In genomic region chr9:50782155-50782554, GRCm38 (mm10) we compare ENCODE assay signal across 9 mouse cellular contexts. TPM values are rescaled to one million over a fixed set of nuclear protein-coding genes. Genes with fewer than 3 reads are reported as not detected.
DNase-seq lines count a peak whose midpoint lies in the region; ATAC-seq lines count a peak whose summit lies in the region.
"Had no signal": no experiment of that assay in that cellular context is flagged by ENCODE, and none has a peak within 500 bp of the region (broad histone marks: within the 10 kb centered on the region; RNA-seq: fewer than 3 reads in every experiment).

No protein-coding gene starts in this region.

- peak; percentile 42 for DNase-seq in hindbrain, embryonic 10.5 days (ENCODE audit: low spot score)
- peak; percentile 72 for DNase-seq in 416B (ENCODE audit: low read depth)
- DNase-seq in ES-CJ7 (ENCODE audit: low read depth, low spot score), result peak; percentile 58
- peak; percentile 52 for DNase-seq in embryonic facial prominence, embryonic 11.5 days (ENCODE audit: low spot score)
- peak; percentile 70 for DNase-seq in naive thymus-derived CD4-positive, alpha-beta T cell, adult 2 months (ENCODE audit: low read depth)
- DNase-seq in ovary, postnatal 14 days (ENCODE audit: low spot score), result no peak
- DNase-seq in left cerebral cortex, postnatal 36 days (ENCODE audit: low spot score in 2 of 2), result no peak

- intact Hi-C loops in left cerebral cortex, postnatal 36 days (cut with DNase I), result no loop called here

- peaks cover 96% of the 10 kb centered on the region for H3K36me3 ChIP-seq in hindbrain, embryonic 10.5 days
- peaks cover 56% of the 10 kb centered on the region for H3K36me3 ChIP-seq in hindbrain, embryonic 16.5 days (ENCODE audit: control insufficient read depth, insufficient read depth, low read length)
- H3K36me3 ChIP-seq in embryonic facial prominence, embryonic 11.5 days (replicated peaks; ENCODE audit: control insufficient read depth, insufficient read depth, low read depth, low read length), result peaks cover 10% of the 10 kb centered on the region

- no peaks in the 10 kb centered on the region for H3K9me3 ChIP-seq in hindbrain, embryonic 10.5 days
- no peaks in the 10 kb centered on the region for H3K9me3 ChIP-seq in hindbrain, embryonic 16.5 days (ENCODE audit: control insufficient read depth, low read length)
- H3K9me3 ChIP-seq in embryonic facial prominence, embryonic 11.5 days (replicated peaks; ENCODE audit: control insufficient read depth, low read length), result no peaks in the 10 kb centered on the region
- H3K9me3 ChIP-seq: limb, embryonic 13.5 days had no signal

- no peak for ATAC-seq in hindbrain, embryonic 16.5 days
- no peak for ATAC-seq in embryonic facial prominence, embryonic 11.5 days (replicated peaks; ENCODE audit: insufficient number of reproducible peaks, low FRiP score, low TSS enrichment, low read depth)

- no peak overlapping the region for H3K9ac ChIP-seq in hindbrain, embryonic 16.5 days (ENCODE audit: low read depth, low read length)
- H3K9ac ChIP-seq in embryonic facial prominence, embryonic 11.5 days (replicated peaks; ENCODE audit: low read length), result no peak overlapping the region
- H3K9ac ChIP-seq: limb, embryonic 13.5 days had no signal

- no peak overlapping the region for H3K4me2 ChIP-seq in hindbrain, embryonic 16.5 days (ENCODE audit: low read length)
- no peak overlapping the region for H3K4me2 ChIP-seq in embryonic facial prominence, embryonic 11.5 days (ENCODE audit: low read depth, low read length)
- H3K4me2 ChIP-seq: limb, embryonic 13.5 days had no signal

- no peak overlapping the region for H3K4me3 ChIP-seq in hindbrain, embryonic 10.5 days
- H3K4me3 ChIP-seq in hindbrain, embryonic 16.5 days (ENCODE audit: low read length), result no peak overlapping the region
- H3K4me3 ChIP-seq in embryonic facial prominence, embryonic 11.5 days (ENCODE audit: low read depth, low read length), result no peak overlapping the region
- H3K4me3 ChIP-seq: limb, embryonic 13.5 days had no signal

- H3K27me3 ChIP-seq in hindbrain, embryonic 10.5 days (ENCODE audit: insufficient read depth, poor library complexity, severe bottlenecking), result no peaks in the 10 kb centered on the region
- no peaks in the 10 kb centered on the region for H3K27me3 ChIP-seq in hindbrain, embryonic 16.5 days (replicated peaks; ENCODE audit: control insufficient read depth, insufficient read depth, low read length)
- H3K27me3 ChIP-seq in embryonic facial prominence, embryonic 11.5 days (ENCODE audit: control insufficient read depth, insufficient read depth, low read length), result no peaks in the 10 kb centered on the region
- H3K27me3 ChIP-seq: limb, embryonic 13.5 days had no signal

- no peak overlapping the region for H3K27ac ChIP-seq in hindbrain, embryonic 10.5 days
- no peak overlapping the region for H3K27ac ChIP-seq in hindbrain, embryonic 16.5 days (ENCODE audit: low read depth, low read length)
- H3K27ac ChIP-seq in embryonic facial prominence, embryonic 11.5 days (replicated peaks; ENCODE audit: low read depth, low read length), result no peak overlapping the region
- H3K27ac ChIP-seq: limb, embryonic 13.5 days had no signal

- 69% methylated on average over 2 of the region's 2 CpGs for WGBS in hindbrain, embryonic 10.5 days
- WGBS in hindbrain, embryonic 16.5 days, result 74% methylated on average over 2 of the region's 2 CpGs
- 73% methylated on average over 2 of the region's 2 CpGs for WGBS in embryonic facial prominence, embryonic 11.5 days

- H3K4me1 ChIP-seq in hindbrain, embryonic 10.5 days (replicated peaks), result no peaks in the 10 kb centered on the region
- H3K4me1 ChIP-seq in hindbrain, embryonic 16.5 days (ENCODE audit: control insufficient read depth, insufficient read depth, low read depth, low read length), result no peaks in the 10 kb centered on the region; the same call in 1 of the 2 replicates
- H3K4me1 ChIP-seq in embryonic facial prominence, embryonic 11.5 days (ENCODE audit: control insufficient read depth, insufficient read depth, low read length), result no peaks in the 10 kb centered on the region
- H3K4me1 ChIP-seq: limb, embryonic 13.5 days had no signal

RNA-seq across cellular contexts. Expression of gene 1110032A03Rik, which starts 6.8 kb away (rescaled TPM):
- 30.0 and 39.2 TPM in 2 replicates for polyA plus RNA-seq in hindbrain, embryonic 10.5 days (2016; fragmentation: Nextera tagmentation; extraction: Ambion mirVana)
- 57.7 and 61.7 TPM in 2 replicates for polyA plus RNA-seq in hindbrain, embryonic 16.5 days (2015; fragmentation: Nextera tagmentation; extraction: Ambion mirVana)
- polyA plus RNA-seq in embryonic facial prominence, embryonic 11.5 days (2014; fragmentation: Nextera tagmentation; extraction: Ambion mirVana), result 32.4 and 33.3 TPM in 2 replicates
- 10 to 100 TPM; 35.2 to 37.2 TPM for total RNA-seq in left cerebral cortex, postnatal 36 days (2021)

RNA-seq across cellular contexts. Expression of gene Alg9, which starts 7.3 kb away (rescaled TPM):
- 40.0 and 42.5 TPM in 2 replicates for polyA plus RNA-seq in hindbrain, embryonic 10.5 days (2016; fragmentation: Nextera tagmentation; extraction: Ambion mirVana)
- polyA plus RNA-seq in hindbrain, embryonic 16.5 days (2015; fragmentation: Nextera tagmentation; extraction: Ambion mirVana), result 57.9 and 65.7 TPM in 2 replicates
- polyA plus RNA-seq in embryonic facial prominence, embryonic 11.5 days (2014; fragmentation: Nextera tagmentation; extraction: Ambion mirVana), result 41.6 and 43.2 TPM in 2 replicates
- total RNA-seq in left cerebral cortex, postnatal 36 days (2021), result 10 to 100 TPM; 24.3 to 26.0 TPM

RNA-seq across cellular contexts. Expression of gene Fdxacb1, which starts 14.1 kb away (rescaled TPM):
- 11.4 and 13.5 TPM in 2 replicates for polyA plus RNA-seq in hindbrain, embryonic 10.5 days (2016; fragmentation: Nextera tagmentation; extraction: Ambion mirVana)
- 10.7 and 11.1 TPM in 2 replicates for polyA plus RNA-seq in hindbrain, embryonic 16.5 days (2015; fragmentation: Nextera tagmentation; extraction: Ambion mirVana)
- 14.1 and 14.3 TPM in 2 replicates for polyA plus RNA-seq in embryonic facial prominence, embryonic 11.5 days (2014; fragmentation: Nextera tagmentation; extraction: Ambion mirVana)
- 1 to 10 TPM; 4.4 to 6.0 TPM for total RNA-seq in left cerebral cortex, postnatal 36 days (2021)

RNA-seq across cellular contexts. Expression of gene Hspb2, which starts 30.0 kb away (rescaled TPM):
- 0.65 and 0.71 TPM in 2 replicates for polyA plus RNA-seq in hindbrain, embryonic 10.5 days (2016; fragmentation: Nextera tagmentation; extraction: Ambion mirVana)
- polyA plus RNA-seq in hindbrain, embryonic 16.5 days (2015; fragmentation: Nextera tagmentation; extraction: Ambion mirVana), result 1.1 and 5.2 TPM in 2 replicates
- polyA plus RNA-seq in embryonic facial prominence, embryonic 11.5 days (2014; fragmentation: Nextera tagmentation; extraction: Ambion mirVana), result 3.0 and 4.4 TPM in 2 replicates
- total RNA-seq in left cerebral cortex, postnatal 36 days (2021), result 1 to 10 TPM; 1.2 to 2.4 TPM

RNA-seq across cellular contexts. Expression of gene Cryab, which starts 31.0 kb away (rescaled TPM):
- polyA plus RNA-seq in hindbrain, embryonic 10.5 days (2016; fragmentation: Nextera tagmentation; extraction: Ambion mirVana), result 6.6 and 7.5 TPM in 2 replicates
- 16.3 and 20.9 TPM in 2 replicates for polyA plus RNA-seq in hindbrain, embryonic 16.5 days (2015; fragmentation: Nextera tagmentation; extraction: Ambion mirVana)
- polyA plus RNA-seq in embryonic facial prominence, embryonic 11.5 days (2014; fragmentation: Nextera tagmentation; extraction: Ambion mirVana), result 17.4 and 23.2 TPM in 2 replicates
- 100 to 1,000 TPM; 151 to 182 TPM for total RNA-seq in left cerebral cortex, postnatal 36 days (2021)

Comparison
In these comparisons a context has a peak if more than half of its experiments do, and no peak if none do; other contexts are left out.
1. DNase-seq: peak in hindbrain, embryonic 10.5 days (single experiment), 416B (single experiment), ES-CJ7 (single experiment), embryonic facial prominence, embryonic 11.5 days (single experiment) and naive thymus-derived CD4-positive, alpha-beta T cell, adult 2 months (single experiment); none in ovary, postnatal 14 days (single experiment) and left cerebral cortex, postnatal 36 days (0 of 2).